Mouse (Mus musculus): ENCODE measurements at regions not wholly inside any gene's neighbourhood (a gene's known extent, or its start where the extent isn't known, plus 50 kb on each side); places are given as distances from the start of the nearest gene placed in this dataset.

GRCm38 (mm10) chr3:100376162-100376561 lies 113.0 kb downstream of the Tent5c start:
- TF ChIP-seq CTCF (IDR thresholded peaks at IDR 0.05; ENCODE audit: borderline replicate concordance, insufficient read depth, low read depth, low read length) (no peak), POLR2A (IDR thresholded peaks at IDR 0.05; ENCODE audit: borderline replicate concordance, insufficient read depth, low read length) (no peak)

Data from cerebellum, adult 2 months (tissue).